Mouse (Mus musculus) midbrain, embryonic 11.5 days (tissue): Measurements from ENCODE around the gene Tubb1. TPM values are rescaled to one million over a fixed set of nuclear protein-coding genes. Genes with fewer than 3 reads are reported as not detected.
A peak's percentile ranks its signal among the peaks of the same experiment; 100 is the strongest.

Experiments
- ATAC-seq: fragments of 200-750 bp; cut with Nextera tagmentation; 2 replicates; pipeline ENCODE4 v1.8.0; 2017; ENCODE audit warnings: moderate TSS enrichment, moderate library complexity; ENCODE audit not compliant: low FRiP score
- DNase-seq: peaks from one replicate; pipeline ENCODE4 v3.0.0; 2015; ENCODE audit warnings: low spot score; ENCODE audit errors: missing footprints
- H3K27ac ChIP-seq: fragments of 300-500 bp; sonication (generic); 2 replicates; pipeline ENCODE4 v1.5.1; 2014; ENCODE audit warnings: low read depth, low read length
- H3K27me3 ChIP-seq: fragments of 300-500 bp; sonication (generic); 2 replicates; pipeline ENCODE4 v1.6.1; 2014; ENCODE audit warnings: mild to moderate bottlenecking, low read length, moderate library complexity, mixed read lengths; ENCODE audit not compliant: control insufficient read depth, insufficient read depth
- H3K36me3 ChIP-seq: fragments of 300-500 bp; sonication (generic); 2 replicates; pipeline ENCODE4 v1.6.1; 2014; ENCODE audit warnings: mild to moderate bottlenecking, low read length, moderate library complexity, mixed read lengths; ENCODE audit not compliant: control insufficient read depth, insufficient read depth
- H3K4me1 ChIP-seq: fragments of 300-500 bp; sonication (generic); 2 replicates; pipeline ENCODE4 v1.6.1; 2014; ENCODE audit warnings: low read length; ENCODE audit not compliant: control insufficient read depth, insufficient read depth
- H3K4me2 ChIP-seq: fragments of 300-500 bp; sonication (generic); 2 replicates; pipeline ENCODE4 v1.6.1; 2014; ENCODE audit warnings: mild to moderate bottlenecking, moderate library complexity
- H3K4me3 ChIP-seq: fragments of 300-500 bp; sonication (generic); 2 replicates; pipeline ENCODE4 v1.5.1; 2014; ENCODE audit warnings: low read depth, low read length
- H3K9ac ChIP-seq: fragments of 300-500 bp; sonication (generic); 2 replicates; pipeline ENCODE4 v1.6.1; 2014; ENCODE audit warnings: low read length
- H3K9me3 ChIP-seq: fragments of 300-500 bp; sonication (generic); 2 replicates; pipeline ENCODE4 v1.6.1; 2016; ENCODE audit warnings: low read length; ENCODE audit not compliant: control insufficient read depth
- WGBS: fragments of 180-500 bp; shearing (Covaris S2); extraction: QIAGEN DNeasy Blood & Tissue Kit; methylation state at CpG from one replicate; pipeline ENCODE4 v1.1.7; 2014; 5-methylcytosine and 5-hydroxymethylcytosine counted together
- polyA plus RNA-seq: library from polyadenylated mRNA; unstranded; fragments of >200 nt; fragmentation: Nextera tagmentation; extraction: Ambion mirVana; gene quantifications from 2 replicates; pipeline ENCODE4 v1.2.1, GENCODE M21; 2014

Gene Tubb1
- polyA plus RNA-seq, 1 experiment from 2014 or later: 5.3 TPM

DNA sequence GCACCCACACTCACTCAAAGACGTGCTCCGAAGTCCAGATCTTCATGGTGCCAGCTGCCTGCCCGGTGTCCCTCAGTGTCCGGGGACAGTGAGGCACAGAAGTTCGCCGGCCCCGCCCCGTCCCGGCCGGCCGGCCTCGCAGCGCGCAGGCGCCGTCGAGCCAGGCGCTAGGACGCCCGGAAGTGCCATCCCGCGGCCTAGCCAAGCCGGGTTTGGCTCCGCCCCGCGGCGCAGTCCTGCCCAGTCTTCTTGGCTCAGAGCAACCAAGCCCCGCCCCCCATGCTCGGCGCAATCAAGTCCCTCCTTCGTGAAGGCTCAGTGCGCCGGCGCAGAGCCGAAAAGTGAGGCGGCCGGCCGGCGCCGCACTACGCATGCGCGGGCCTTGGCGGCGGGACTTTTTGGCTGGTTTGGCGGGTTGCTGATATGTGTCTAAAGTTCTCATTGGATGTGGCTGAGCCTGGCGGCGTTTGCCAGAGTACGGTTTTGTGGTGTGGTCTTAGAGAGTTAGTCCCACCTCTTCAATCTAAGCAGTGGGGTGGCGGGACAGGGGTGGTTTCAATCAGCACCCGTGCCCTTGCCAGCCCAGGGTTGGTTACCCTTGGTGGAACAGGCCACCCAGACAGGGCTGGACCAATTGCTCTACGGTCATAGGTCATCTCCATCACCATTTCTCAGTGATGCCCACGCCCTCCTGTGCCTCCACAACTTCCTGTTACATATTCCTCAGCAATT lies 22.5 kb downstream of the Tubb1 start, which contains the start of gene Prelid3b:
TSS of gene Prelid3b (minus strand) at position 264 of the 732 bp plus-strand sequence.
- 1% methylated on average over 53 of the region's 53 CpGs for WGBS

DNA sequence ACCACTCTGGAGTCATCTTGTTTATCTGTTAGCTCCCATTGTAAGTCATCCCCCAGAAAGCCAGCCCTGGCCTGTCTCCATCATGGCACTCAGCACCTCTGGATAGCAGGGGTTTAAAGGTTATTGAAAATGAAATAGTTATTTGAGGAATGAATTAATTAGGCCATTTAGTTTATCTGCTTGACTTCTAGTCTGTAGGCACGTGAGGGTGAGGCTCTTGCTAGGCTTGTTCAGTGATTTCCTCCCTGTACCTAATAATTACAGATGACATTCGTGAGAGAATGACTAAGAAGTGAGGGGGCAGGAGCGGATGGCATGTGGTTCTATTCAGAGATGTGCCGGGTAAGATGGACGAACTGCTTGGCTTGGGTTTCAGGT lies 23.0 kb downstream of the Tubb1 start:
- H3K9me3 ChIP-seq: no peaks in the 10 kb centered on the region
- no peak for DNase-seq
- no peak for ATAC-seq
- WGBS: 84% methylated on average over 5 of the region's 5 CpGs
- peak overlapping the region; percentile 79 for H3K4me3 ChIP-seq
- H3K27me3 ChIP-seq: no peaks in the 10 kb centered on the region
- H3K4me1 ChIP-seq: peaks cover 7% of the 10 kb centered on the region; the same call in 1 of the 2 replicates
- peak overlapping the region; percentile 60; the same call in 1 of the 2 replicates for H3K9ac ChIP-seq
- no peaks in the 10 kb centered on the region for H3K36me3 ChIP-seq
- H3K4me2 ChIP-seq: peak overlapping the region; percentile 54
- H3K27ac ChIP-seq: peak overlapping the region; percentile 35; the same call in 1 of the 2 replicates

More for the DNA sequence above, 22.5 kb downstream of the Tubb1 start, which contains the start of gene Prelid3b:
- no peaks in the 10 kb centered on the region for H3K36me3 ChIP-seq
- H3K4me2 ChIP-seq: peak within 1 kb of the TSS; percentile 77
- H3K4me3 ChIP-seq: peak within 1 kb of the TSS; percentile 79
- peak; percentile 100 for DNase-seq
- no peaks in the 10 kb centered on the region for H3K9me3 ChIP-seq
- ATAC-seq: peak; percentile 98
- H3K27ac ChIP-seq: peak within 1 kb of the TSS; percentile 35; the same call in 1 of the 2 replicates
- H3K4me1 ChIP-seq: peaks cover 7% of the 10 kb centered on the region; the same call in 1 of the 2 replicates
- H3K27me3 ChIP-seq: no peaks in the 10 kb centered on the region
- H3K9ac ChIP-seq: peak within 1 kb of the TSS; percentile 84

DNA sequence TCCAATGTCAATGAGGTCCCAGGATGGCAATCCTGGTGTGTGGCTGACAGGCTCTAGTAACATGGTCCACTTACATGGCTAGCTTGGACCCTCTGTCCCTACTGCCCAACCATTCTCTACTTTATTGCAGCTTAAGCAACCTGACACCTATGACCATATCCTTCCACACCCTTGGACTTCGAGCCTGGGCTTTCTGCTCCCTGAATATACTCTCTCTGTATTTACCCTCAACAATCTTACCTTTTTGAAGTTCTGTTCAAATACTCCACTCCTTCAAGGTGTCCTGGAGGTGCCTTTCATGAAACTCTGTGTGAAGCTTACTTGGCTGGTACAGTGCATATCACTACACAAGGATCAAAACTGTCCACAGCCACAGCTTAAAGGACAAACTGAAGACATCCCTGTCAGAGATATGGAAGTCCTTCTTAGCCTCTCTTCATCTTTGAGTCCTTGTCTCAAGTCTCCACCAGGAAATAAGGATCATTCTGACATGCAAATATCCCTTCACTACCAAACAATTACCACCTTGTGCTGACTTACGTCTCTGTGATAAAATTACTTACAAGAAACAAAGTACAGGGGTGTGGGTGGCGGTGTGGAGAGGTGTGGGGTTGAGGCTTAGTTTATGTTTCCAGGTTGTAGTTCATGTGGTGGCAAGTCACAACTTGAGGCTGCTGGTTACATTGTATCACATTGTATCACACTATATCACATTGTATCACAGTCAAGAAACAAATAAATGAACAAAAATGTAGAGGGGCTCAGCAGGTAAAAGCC lies 27.2 kb downstream of the Tubb1 start:
- Histone ChIP-seq H3K4me1 (peaks cover 4% of the 10 kb centered on the region; the same call in 1 of the 2 replicates), H3K9me3 (no peaks in the 10 kb centered on the region), H3K27me3 (no peaks in the 10 kb centered on the region), H3K4me3 (no peak overlapping the region), H3K36me3 (no peaks in the 10 kb centered on the region), H3K9ac (no peak overlapping the region), H3K27ac (no peak overlapping the region), H3K4me2 (no peak overlapping the region)
- DNase-seq (peak; percentile 14), ATAC-seq (no peak)
- 91% methylated on average over 3 of the region's 3 CpGs for WGBS

DNA sequence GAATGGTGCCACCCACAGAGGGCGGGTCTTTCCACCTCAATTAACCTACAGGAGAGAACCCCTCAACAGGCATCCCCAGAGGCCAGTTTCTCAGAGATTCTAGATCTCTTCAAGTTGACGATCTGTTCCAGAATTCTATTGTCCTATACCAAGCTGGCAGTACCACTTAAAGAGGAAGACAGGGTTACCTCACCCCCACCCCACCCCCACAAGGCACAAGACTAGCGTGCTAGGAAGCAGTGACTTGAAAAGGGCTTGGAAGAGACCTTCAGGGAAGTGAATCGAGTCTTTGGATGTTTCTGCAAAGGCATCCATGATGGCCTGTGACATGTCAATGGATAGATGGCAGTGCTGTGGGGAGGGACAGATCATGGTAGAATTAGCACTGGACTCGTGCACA lies 28.3 kb downstream of the Tubb1 start:
- Histone ChIP-seq H3K4me3 (no peak overlapping the region), H3K4me2 (no peak overlapping the region), H3K9me3 (no peaks in the 10 kb centered on the region), H3K27ac (no peak overlapping the region), H3K36me3 (no peaks in the 10 kb centered on the region), H3K9ac (no peak overlapping the region), H3K4me1 (no peaks in the 10 kb centered on the region), H3K27me3 (no peaks in the 10 kb centered on the region)
- ATAC-seq (no peak), DNase-seq (no peak)
- WGBS: 81% methylated on average over 5 of the region's 5 CpGs

DNA sequence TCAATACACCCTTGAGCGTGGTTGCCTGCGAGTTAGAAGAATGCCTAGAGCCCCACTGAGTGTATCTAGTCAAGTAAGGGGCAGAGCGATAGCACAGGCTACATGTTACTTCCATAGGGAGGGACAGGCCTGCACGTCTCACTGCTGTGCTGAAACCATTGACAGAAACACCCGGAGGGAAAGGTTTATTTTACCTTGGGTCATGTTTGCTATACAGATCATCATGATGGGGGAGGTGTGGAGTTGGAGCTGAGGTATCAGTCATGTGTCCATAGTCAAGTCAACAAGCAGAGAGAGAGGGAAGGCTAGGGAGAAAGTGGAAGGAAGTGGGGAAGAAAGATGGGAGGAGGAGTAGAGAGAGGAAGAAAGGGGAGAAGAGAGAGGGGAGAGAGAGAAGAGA lies 36.5 kb downstream of the Tubb1 start:
- WGBS: 82% methylated on average over 5 of the region's 5 CpGs
- Histone ChIP-seq H3K4me2 (no peak overlapping the region), H3K9ac (no peak overlapping the region), H3K4me3 (no peak overlapping the region), H3K27ac (no peak overlapping the region), H3K9me3 (no peaks in the 10 kb centered on the region), H3K36me3 (no peaks in the 10 kb centered on the region; the same call in 1 of the 2 replicates), H3K27me3 (no peaks in the 10 kb centered on the region), H3K4me1 (no peaks in the 10 kb centered on the region)
- peak; percentile 10 for DNase-seq
- ATAC-seq: no peak

DNA sequence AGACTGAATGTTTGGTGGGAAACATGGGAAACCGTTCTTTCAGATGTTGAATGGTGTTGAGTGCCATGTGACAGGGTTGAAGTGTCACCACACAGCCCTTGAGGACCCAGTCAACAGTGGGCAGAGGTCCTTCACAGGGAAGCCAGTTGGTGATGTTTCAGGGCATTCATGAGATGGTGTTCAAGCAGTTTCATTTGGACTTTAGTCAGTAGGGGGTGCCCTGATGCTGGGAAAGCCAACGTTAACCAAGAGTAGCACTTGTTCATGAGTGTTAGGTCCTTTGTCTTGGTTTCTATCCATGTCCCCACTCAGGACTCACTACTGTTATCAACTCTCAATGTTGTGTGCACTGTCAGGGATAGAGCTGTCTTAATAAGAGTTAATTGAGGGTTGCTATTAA lies 42.4 kb downstream of the Tubb1 start:
- no peak overlapping the region for H3K4me3 ChIP-seq
- no peaks in the 10 kb centered on the region for H3K9me3 ChIP-seq
- H3K9ac ChIP-seq: no peak overlapping the region
- no peaks in the 10 kb centered on the region for H3K4me1 ChIP-seq
- H3K27me3 ChIP-seq: no peaks in the 10 kb centered on the region
- no peaks in the 10 kb centered on the region; the same call in 1 of the 2 replicates for H3K36me3 ChIP-seq
- no peak overlapping the region for H3K4me2 ChIP-seq
- 71% methylated on average over 2 of the region's 2 CpGs for WGBS
- H3K27ac ChIP-seq: no peak overlapping the region
- peak; percentile 47 for DNase-seq
- ATAC-seq: no peak

DNA sequence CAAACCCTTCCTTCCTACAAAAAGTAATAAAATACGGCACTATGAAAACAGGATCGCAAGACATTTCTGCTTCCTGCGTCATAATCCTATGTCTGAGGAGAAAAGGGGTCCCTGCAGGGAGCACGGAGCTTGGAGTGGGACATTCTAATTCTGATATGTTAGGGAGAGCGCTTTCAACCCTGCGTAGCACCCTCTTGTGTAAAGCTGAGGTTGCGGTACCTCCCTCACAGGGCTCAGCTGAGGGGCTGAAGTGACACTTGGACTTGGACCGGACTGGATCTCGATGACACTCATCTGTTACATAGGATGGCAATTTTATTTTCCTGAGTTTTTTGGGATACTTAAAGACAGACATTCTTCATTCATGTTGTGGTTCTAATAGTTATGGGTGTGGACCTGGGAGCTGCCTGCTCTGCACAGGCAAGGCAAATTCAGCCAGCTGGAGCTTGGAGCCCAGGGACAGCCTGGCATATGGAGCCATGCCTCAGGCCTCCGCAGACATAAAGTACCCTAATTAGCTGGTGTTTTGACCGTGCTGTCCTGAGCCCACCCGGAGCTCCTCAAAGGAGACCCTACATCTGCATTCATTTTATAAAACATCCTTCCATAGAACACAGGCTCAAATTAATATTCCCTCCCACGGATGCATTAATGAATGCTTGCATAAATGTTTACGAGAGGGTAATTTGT lies 50.5 kb downstream of the Tubb1 start:
- Histone ChIP-seq H3K9me3 (no peaks in the 10 kb centered on the region), H3K27me3 (no peaks in the 10 kb centered on the region), H3K9ac (no peak overlapping the region), H3K36me3 (no peaks in the 10 kb centered on the region), H3K4me1 (no peaks in the 10 kb centered on the region), H3K4me3 (no peak overlapping the region), H3K4me2 (no peak overlapping the region), H3K27ac (no peak overlapping the region)
- WGBS: 86% methylated on average over 14 of the region's 14 CpGs
- ATAC-seq (peak; percentile 72; the same call in 1 of the 2 replicates), DNase-seq (no peak)

DNA sequence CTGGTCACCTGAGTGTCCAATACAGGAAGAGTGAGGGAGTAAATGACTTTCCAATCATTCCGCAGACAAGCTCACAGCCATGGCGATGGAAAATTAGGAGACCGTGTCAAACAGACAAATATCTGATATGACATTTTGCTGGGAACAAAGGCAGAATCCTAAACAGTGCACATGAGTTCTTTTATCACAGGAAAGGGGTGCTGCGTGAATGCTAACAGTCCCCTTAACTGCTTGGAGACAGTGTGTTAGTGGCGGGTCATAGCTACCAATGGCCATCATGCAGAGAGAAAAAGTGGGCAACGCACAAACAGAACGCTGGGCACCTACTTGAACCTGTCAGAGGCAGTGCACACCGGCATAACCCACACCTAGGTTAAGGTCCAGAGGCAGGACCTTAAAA lies 51.0 kb downstream of the Tubb1 start:
- Histone ChIP-seq H3K27ac (no peak overlapping the region), H3K36me3 (no peaks in the 10 kb centered on the region), H3K4me2 (no peak overlapping the region), H3K27me3 (no peaks in the 10 kb centered on the region), H3K9ac (no peak overlapping the region), H3K4me3 (no peak overlapping the region), H3K4me1 (no peaks in the 10 kb centered on the region), H3K9me3 (no peaks in the 10 kb centered on the region)
- no peak for ATAC-seq
- WGBS: 92% methylated on average over 8 of the region's 8 CpGs
- DNase-seq: no peak
